Mouse (Mus musculus) effector memory CD4-positive, alpha-beta T cell, adult 7 months (primary cell): ENCODE data around the gene Gm15262. TPM values are rescaled to one million over a fixed set of nuclear protein-coding genes. Genes with fewer than 3 reads are reported as not detected.

Experiments used
- polyA plus RNA-seq: library from polyadenylated mRNA; unstranded; fragments of 100-300 nt; shearing (Covaris generic); gene quantifications from one replicate; pipeline ENCODE4 v1.2.1, GENCODE M21; 2017

Gene Gm15262
- 0.07 TPM for polyA plus RNA-seq

GRCm38 (mm10) chrX:161287156-161287555 is at the start of gene Gm15262:
Gene Gm15262, plus strand, starts transcription at chrX:161287456.

Other genes starting within 250 kb of the Gm15262 start
- gene Scml2, start 170.3 kb upstream of the Gm15262 start, polyA plus RNA-seq: not detected